Mouse (Mus musculus) ES-E14 (cell line): ENCODE measurements around the gene Asb11. TPM values are rescaled to one million over a fixed set of nuclear protein-coding genes. Genes with fewer than 3 reads are reported as not detected.
A peak's percentile ranks its signal among the peaks of the same experiment; 100 is the strongest.

ENCODE experiments used
- DNase-seq: peaks from one replicate; pipeline ENCODE4 v3.0.0-alpha.2; 2013; ENCODE audit warnings: low read depth, low spot score
- H3K27ac ChIP-seq: 2 replicates; pipeline ENCODE4 v1.5.1; 2012; ENCODE audit warnings: low read depth, mild to moderate bottlenecking, low read length, moderate library complexity, mixed read lengths; ENCODE audit not compliant: poor library complexity, insufficient read depth, severe bottlenecking
- H3K36me3 ChIP-seq: 2 replicates; pipeline ENCODE4 v1.6.1; 2012; ENCODE audit warnings: mild to moderate bottlenecking, low read length, moderate library complexity, mixed read lengths; ENCODE audit not compliant: control insufficient read depth, poor library complexity, insufficient read depth, severe bottlenecking
- H3K4me1 ChIP-seq, 2 experiments: fragments of 150-350 bp in 1 of 2; sonication (generic) in 1 of 2; 2 replicates each; pipeline ENCODE4 v1.6.1; 2012; ENCODE audit warnings: low read length in 2 of 2, mild to moderate bottlenecking in 1 of 2, mixed read lengths in 1 of 2; ENCODE audit not compliant: control insufficient read depth in 2 of 2, insufficient read depth in 2 of 2, poor library complexity in 1 of 2
- H3K4me3 ChIP-seq, 2 experiments: fragments of 150-350 bp in 1 of 2; sonication (generic) in 1 of 2; 2 replicates each; pipeline ENCODE4 v1.5.1; 2012; ENCODE audit warnings: low read length in 2 of 2, low read depth in 1 of 2, mild to moderate bottlenecking in 1 of 2, mixed read lengths in 1 of 2; ENCODE audit not compliant: insufficient read depth in 1 of 2, poor library complexity in 1 of 2, severe bottlenecking in 1 of 2
- H3K9ac ChIP-seq: 2 replicates; pipeline ENCODE4 v1.6.1; 2012; ENCODE audit warnings: low read depth, mild to moderate bottlenecking, low read length, mixed read lengths; ENCODE audit not compliant: poor library complexity, insufficient read depth, severe bottlenecking
- H3K9me3 ChIP-seq: fragments of 150-350 bp; sonication (generic); 2 replicates; pipeline ENCODE4 v1.6.1; 2012; ENCODE audit warnings: low read depth, mild to moderate bottlenecking, low read length; ENCODE audit not compliant: control insufficient read depth, insufficient read depth
- CHD2 ChIP-seq: IDR thresholded peaks from 2 replicates; pipeline ENCODE4 v1.6.1; 2014; ENCODE audit warnings: mild to moderate bottlenecking, low read depth, low read length, inconsistent platforms
- HCFC1 ChIP-seq: IDR thresholded peaks from 2 replicates; pipeline ENCODE4 v1.6.1; 2012; ENCODE audit warnings: low read length, inconsistent platforms, borderline replicate concordance; ENCODE audit not compliant: insufficient read depth
- MAFK ChIP-seq: IDR thresholded peaks from 2 replicates; pipeline ENCODE4 v1.6.1; 2014; ENCODE audit warnings: mild to moderate bottlenecking, low read depth, low read length, inconsistent platforms; ENCODE audit not compliant: insufficient read depth
- ZC3H11A ChIP-seq: IDR thresholded peaks from 2 replicates; pipeline ENCODE4 v1.6.1; 2012; ENCODE audit warnings: low read depth, mild to moderate bottlenecking, inconsistent platforms, low read length, borderline replicate concordance
- ZNF384 ChIP-seq: IDR thresholded peaks from 2 replicates; pipeline ENCODE4 v1.6.1; 2012; ENCODE audit warnings: low read depth, low read length, inconsistent platforms
- in situ Hi-C, 2 experiments: fragments of 600-800 bp; cut with MboI; formaldehyde crosslinking; loops; one replicate each; pipeline ENCODE4 v1.15.1; 2025; ENCODE audit warnings: low sequenced_read_pairs in 2 of 2, inconsistent platforms in 1 of 2; ENCODE audit not compliant: unreplicated experiment in 2 of 2
- total RNA-seq: library from RNA; depleted of rRNA; stranded (reverse); fragments of 300-350 nt; gene quantifications from 2 replicates; pipeline ENCODE4 v1.2.3, GENCODE M21; 2012; rRNA removed

The Asb11 gene
- total RNA-seq = 0.18 TPM in 1 of 2 replicates, not detected in the other

- TF ChIP-seq CHD2 (no peak), HCFC1 (no peak), ZC3H11A (no peak), ZNF384 (no peak), MAFK (no peak)
- no peaks in the 10 kb centered on the region for H3K4me1 ChIP-seq
- no peaks in the 10 kb centered on the region; the same call in 1 of the 2 replicates for H3K36me3 ChIP-seq
- no peak for DNase-seq
- in situ Hi-C loops = no loop called here
- H3K27ac ChIP-seq = no peak within 1 kb of the TSS
- no peaks in the 10 kb centered on the region for H3K9me3 ChIP-seq
- H3K9ac ChIP-seq = no peak within 1 kb of the TSS
- H3K4me3 ChIP-seq = no peak within 1 kb of the TSS
These were observed at the start of gene Asb11 for GRCm38 (mm10) chrX:164436709-164437108. Gene Asb11 (plus strand): TSS chrX:164436994.

- Histone ChIP-seq H3K4me1 (no peaks in the 10 kb centered on the region), H3K27ac (no peak overlapping the region), H3K9me3 (no peaks in the 10 kb centered on the region), H3K36me3 (no peaks in the 10 kb centered on the region), H3K4me3 (no peak overlapping the region), H3K9ac (no peak overlapping the region)
- TF ChIP-seq ZC3H11A (no peak), HCFC1 (no peak), MAFK (no peak), CHD2 (no peak), ZNF384 (no peak)
- no peak for DNase-seq
- in situ Hi-C loops = loop anchor here in 1 of 2 experiments (25.0 kb wide), 1 partner anchor 207 kb away; no protein-coding TSS in a partner anchor
These were observed 42.7 kb upstream of the Asb11 start for GRCm38 (mm10) chrX:164394091-164394490.

GRCm38 (mm10) chrX:164398456-164398855 is 38.3 kb upstream of the Asb11 start:
- peak; percentile 8; the same call in 1 of the 2 replicates for TF ChIP-seq ZC3H11A
- TF ChIP-seq ZNF384 = no peak
- Histone ChIP-seq H3K9me3 (no peaks in the 10 kb centered on the region), H3K27ac (no peak overlapping the region), H3K4me1 (no peaks in the 10 kb centered on the region), H3K4me3 (no peak overlapping the region), H3K9ac (no peak overlapping the region), H3K36me3 (no peaks in the 10 kb centered on the region)
- in situ Hi-C loops = loop anchor here (5.0 to 25.0 kb wide), 2 partner anchors 211 kb away; no protein-coding TSS in a partner anchor
- DNase-seq = no peak

GRCm38 (mm10) chrX:164405080-164405649 is 31.6 kb upstream of the Asb11 start:
- in situ Hi-C loops = no loop called here
- no peak for DNase-seq
- Histone ChIP-seq H3K27ac (no peak overlapping the region), H3K9me3 (no peaks in the 10 kb centered on the region), H3K36me3 (no peaks in the 10 kb centered on the region), H3K4me3 (no peak overlapping the region), H3K4me1 (0 out of 4 replicates have a peak, but pooled peaks cover 0 to 2% of the 10 kb centered on the region in 2 experiments), H3K9ac (no peak overlapping the region)
- no peak for TF ChIP-seq CHD2
- no peak for TF ChIP-seq ZC3H11A
- TF ChIP-seq MAFK = no peak
- TF ChIP-seq HCFC1 = no peak
- no peak for TF ChIP-seq ZNF384
